Comparison of ENCODE assay signal across 8 mouse cellular contexts in genomic region chr17:28079618-28080017, GRCm38 (mm10). TPM values are rescaled to one million over a fixed set of nuclear protein-coding genes. Genes with fewer than 3 reads are reported as not detected.
DNase-seq lines count a peak whose midpoint lies in the region; ATAC-seq and TF ChIP-seq lines count a peak whose summit lies in the region.

No protein-coding gene starts in this region.

- TF ChIP-seq POLR2A in bone marrow, adult 2 months (IDR thresholded peaks at IDR 0.05; ENCODE audit: borderline replicate concordance, control insufficient read depth, low read depth, low read length), result 0 out of 2 replicates have a peak, but pooled peaks have one; percentile 18

- peak; percentile 71 for TF ChIP-seq CTCF in C2C12 (IDR thresholded peaks at IDR 0.05; ENCODE audit: control insufficient read depth, insufficient read depth, insufficient read length)
- peak; percentile 88 for TF ChIP-seq CTCF in bone marrow, adult 2 months (IDR thresholded peaks at IDR 0.05; ENCODE audit: control insufficient read depth, insufficient read depth, low read length)

- peak overlapping the region; percentile 22 for H3ac ChIP-seq in C2C12 (ENCODE audit: control insufficient read depth, insufficient read length, low read depth)

- peak overlapping the region; percentile 96 for H3K4me2 ChIP-seq in embryonic facial prominence, embryonic 15.5 days (replicated peaks)
- peak overlapping the region; percentile 97 for H3K4me2 ChIP-seq in heart, embryonic 12.5 days
- H3K4me2 ChIP-seq in kidney, embryonic 16.5 days (replicated peaks; ENCODE audit: low read depth, low read length), result peak overlapping the region; percentile 99
- H3K4me2 ChIP-seq in liver, embryonic 12.5 days, result peak overlapping the region; percentile 98

- WGBS in bone marrow, adult 2 months, result under 1% methylated on average over 25 of the region's 25 CpGs
- under 1% methylated on average over 25 of the region's 25 CpGs for WGBS in embryonic facial prominence, embryonic 15.5 days
- WGBS in heart, embryonic 12.5 days, result 1% methylated on average over 25 of the region's 25 CpGs
- under 1% methylated on average over 25 of the region's 25 CpGs for WGBS in kidney, embryonic 16.5 days
- under 1% methylated on average over 25 of the region's 25 CpGs for WGBS in liver, embryonic 12.5 days (ENCODE audit: insufficient replicate concordance)

- no peaks in the 10 kb centered on the region for H3K4me1 ChIP-seq in bone marrow, adult 2 months (ENCODE audit: control insufficient read depth, insufficient read depth, low read length)
- peaks cover 16% of the 10 kb centered on the region; the same call in 1 of the 2 replicates for H3K4me1 ChIP-seq in embryonic facial prominence, embryonic 15.5 days
- peaks cover 9% of the 10 kb centered on the region; the same call in 1 of the 2 replicates for H3K4me1 ChIP-seq in heart, embryonic 12.5 days (replicated peaks)
- peaks cover 13% of the 10 kb centered on the region; the same call in 1 of the 2 replicates for H3K4me1 ChIP-seq in kidney, embryonic 16.5 days (ENCODE audit: insufficient read depth, low read length)
- peaks cover 26% of the 10 kb centered on the region for H3K4me1 ChIP-seq in liver, embryonic 12.5 days

- H3K9ac ChIP-seq in embryonic facial prominence, embryonic 15.5 days, result peak overlapping the region; percentile 35
- peak overlapping the region; percentile 71 for H3K9ac ChIP-seq in heart, embryonic 12.5 days
- peak overlapping the region; percentile 77 for H3K9ac ChIP-seq in kidney, embryonic 16.5 days (replicated peaks; ENCODE audit: low read length)
- peak overlapping the region; percentile 67 for H3K9ac ChIP-seq in liver, embryonic 12.5 days

- H3K27me3 ChIP-seq in C2C12 (ENCODE audit: control insufficient read depth, insufficient read depth, insufficient read length), result peaks cover 49% of the 10 kb centered on the region
- no peaks in the 10 kb centered on the region for H3K27me3 ChIP-seq in embryonic facial prominence, embryonic 15.5 days
- peaks cover 16% of the 10 kb centered on the region for H3K27me3 ChIP-seq in heart, embryonic 12.5 days (replicated peaks)
- H3K27me3 ChIP-seq in kidney, embryonic 16.5 days (ENCODE audit: insufficient read depth, low read length), result no peaks in the 10 kb centered on the region
- peaks cover 26% of the 10 kb centered on the region for H3K27me3 ChIP-seq in liver, embryonic 12.5 days (replicated peaks)
- H3K27me3 ChIP-seq in splenic B cell, adult 2 months (ENCODE audit: control insufficient read depth, insufficient read depth, low read length, poor library complexity, severe bottlenecking), result no peaks in the 10 kb centered on the region

- no peaks in the 10 kb centered on the region for H3K9me3 ChIP-seq in embryonic facial prominence, embryonic 15.5 days (replicated peaks)
- H3K9me3 ChIP-seq in heart, embryonic 12.5 days (replicated peaks), result no peaks in the 10 kb centered on the region
- no peaks in the 10 kb centered on the region for H3K9me3 ChIP-seq in kidney, embryonic 16.5 days (ENCODE audit: low read length)
- H3K9me3 ChIP-seq in liver, embryonic 12.5 days (replicated peaks), result no peaks in the 10 kb centered on the region

- H3K36me3 ChIP-seq in C2C12 (ENCODE audit: control insufficient read depth, insufficient read depth), result no peaks in the 10 kb centered on the region
- H3K36me3 ChIP-seq in embryonic facial prominence, embryonic 15.5 days, result no peaks in the 10 kb centered on the region
- H3K36me3 ChIP-seq in heart, embryonic 12.5 days, result no peaks in the 10 kb centered on the region
- H3K36me3 ChIP-seq in kidney, embryonic 16.5 days (ENCODE audit: insufficient read depth, low read length), result no peaks in the 10 kb centered on the region
- no peaks in the 10 kb centered on the region for H3K36me3 ChIP-seq in liver, embryonic 12.5 days
- no peaks in the 10 kb centered on the region for H3K36me3 ChIP-seq in splenic B cell, adult 2 months (ENCODE audit: control insufficient read depth, insufficient read depth, low read length, poor library complexity, severe bottlenecking)

- peak; percentile 39; the same call in 1 of the 2 replicates for ATAC-seq in embryonic facial prominence, embryonic 15.5 days (ENCODE audit: insufficient number of reproducible peaks, low FRiP score, low TSS enrichment, low read depth)
- peak; percentile 51; the same call in 1 of the 2 replicates for ATAC-seq in heart, embryonic 12.5 days (ENCODE audit: insufficient number of reproducible peaks, low FRiP score)
- peak; percentile 69 for ATAC-seq in kidney, embryonic 16.5 days (ENCODE audit: low FRiP score, low TSS enrichment)
- ATAC-seq in liver, embryonic 12.5 days, result peak; percentile 48; the same call in 1 of the 2 replicates

- no peak overlapping the region for H3K27ac ChIP-seq in bone marrow, adult 2 months (ENCODE audit: control insufficient read depth, insufficient read depth, low read depth, low read length, poor library complexity)
- no peak overlapping the region for H3K27ac ChIP-seq in embryonic facial prominence, embryonic 15.5 days (replicated peaks)
- no peak overlapping the region for H3K27ac ChIP-seq in heart, embryonic 12.5 days (ENCODE audit: poor library complexity, severe bottlenecking)
- H3K27ac ChIP-seq in kidney, embryonic 16.5 days (ENCODE audit: low read length), result peak overlapping the region; percentile 55
- H3K27ac ChIP-seq in liver, embryonic 12.5 days, result no peak overlapping the region

- H3K4me3 ChIP-seq in C2C12 (ENCODE audit: insufficient read depth, poor library complexity, severe bottlenecking), result no peak overlapping the region
- H3K4me3 ChIP-seq in bone marrow, adult 2 months (replicated peaks; ENCODE audit: control insufficient read depth, low read depth, low read length), result peak overlapping the region; percentile 33
- H3K4me3 ChIP-seq in embryonic facial prominence, embryonic 15.5 days (replicated peaks), result peak overlapping the region; percentile 52
- peak overlapping the region; percentile 60 for H3K4me3 ChIP-seq in heart, embryonic 12.5 days
- H3K4me3 ChIP-seq in kidney, embryonic 16.5 days (ENCODE audit: low read length), result peak overlapping the region; percentile 72
- H3K4me3 ChIP-seq in liver, embryonic 12.5 days, result peak overlapping the region; percentile 64

- H3K79me2 ChIP-seq in C2C12 (ENCODE audit: control insufficient read depth, insufficient read depth), result no peaks in the 10 kb centered on the region

- peak; percentile 92 for DNase-seq in naive thymus-derived CD4-positive, alpha-beta T cell, adult 2 months (ENCODE audit: low read depth)
- DNase-seq in splenic B cell, adult 2 months (ENCODE audit: low read depth, low spot score), result peak; percentile 87

- no peaks in the 10 kb centered on the region for H3K79me3 ChIP-seq in C2C12 (ENCODE audit: low read depth)

TF ChIP-seq in C2C12, 6 proteins besides CTCF, POLR2A, EP300 and RAD21:
- TF ChIP-seq MYOG (IDR thresholded peaks at IDR 0.05; ENCODE audit: control insufficient read depth, extremely low read depth, insufficient read length) (no peak), CEBPB (IDR thresholded peaks at IDR 0.05; ENCODE audit: low read depth) (no peak), FOSL1 (IDR thresholded peaks at IDR 0.05; ENCODE audit: insufficient read depth, low read length, poor library complexity, severe bottlenecking) (no peak), USF1 (IDR thresholded peaks at IDR 0.05; ENCODE audit: low read depth) (no peak), MYOD1 (IDR thresholded peaks at IDR 0.05; ENCODE audit: control insufficient read depth, insufficient read length, low read depth) (no peak), MAX (IDR thresholded peaks at IDR 0.05) (no peak)

RNA-seq across cellular contexts. Expression of gene Tcp11, which starts 0.8 kb away (rescaled TPM):
- polyA plus RNA-seq in C2C12 (2012; fragmentation: generic; extraction: Trizol), result not detected
- 0.83 and 1.9 TPM in 2 replicates for polyA plus RNA-seq in bone marrow, adult 2 months (2011; ENCODE audit: insufficient read depth, insufficient read length, low replicate concordance, missing spikeins)
- 4.7 and 9.0 TPM in 2 replicates for polyA plus RNA-seq in embryonic facial prominence, embryonic 15.5 days (2015; fragmentation: Nextera tagmentation; extraction: Ambion mirVana)
- 0.23 and 1.1 TPM in 2 replicates for polyA plus RNA-seq in heart, embryonic 12.5 days (2016; fragmentation: Nextera tagmentation; extraction: Ambion mirVana)
- 6.4 and 7.6 TPM in 2 replicates for polyA plus RNA-seq in kidney, embryonic 16.5 days (2015; fragmentation: Nextera tagmentation; extraction: Ambion mirVana)
- polyA plus RNA-seq in liver, embryonic 12.5 days (2016; fragmentation: Nextera tagmentation; extraction: Ambion mirVana), result 0.44 and 0.53 TPM in 2 replicates
